Mouse (Mus musculus) stomach, embryonic 16.5 days (tissue): ENCODE measurements at regions not wholly inside any gene's neighbourhood (a gene's known extent, or its start where the extent isn't known, plus 50 kb on each side); places are given as distances from the start of the nearest gene placed in this dataset.

Experiments
- ATAC-seq: fragments of 200-750 bp; cut with Nextera tagmentation; 2 replicates; pipeline ENCODE4 v1.8.0; 2017; ENCODE audit warnings: moderate number of reproducible peaks, moderate TSS enrichment; ENCODE audit not compliant: insufficient read depth, low FRiP score
- H3K27ac ChIP-seq: fragments of 300-500 bp; sonication (generic); 2 replicates; pipeline ENCODE4 v1.5.1; 2014; ENCODE audit warnings: low read length
- H3K27me3 ChIP-seq: fragments of 300-500 bp; sonication (generic); 2 replicates; pipeline ENCODE4 v1.6.1; 2014; ENCODE audit warnings: low read length, control low read depth, mixed read lengths; ENCODE audit not compliant: control insufficient read depth, insufficient read depth
- H3K36me3 ChIP-seq: fragments of 300-500 bp; sonication (generic); 2 replicates; pipeline ENCODE4 v1.6.1; 2014; ENCODE audit warnings: low read length; ENCODE audit not compliant: control insufficient read depth, insufficient read depth
- H3K4me1 ChIP-seq: fragments of 300-500 bp; sonication (generic); 2 replicates; pipeline ENCODE4 v1.6.1; 2014; ENCODE audit warnings: low read length, control low read depth, mixed read lengths; ENCODE audit not compliant: control insufficient read depth, insufficient read depth
- H3K4me2 ChIP-seq: fragments of 300-500 bp; sonication (generic); 2 replicates; pipeline ENCODE4 v1.6.1; 2014; ENCODE audit warnings: low read depth, low read length, mixed read lengths
- H3K4me3 ChIP-seq: fragments of 300-500 bp; sonication (generic); replicated peaks from 2 replicates; pipeline ENCODE4 v1.5.1; 2014; ENCODE audit warnings: mild to moderate bottlenecking, low read length
- H3K9ac ChIP-seq: fragments of 300-500 bp; sonication (generic); 2 replicates; pipeline ENCODE4 v1.6.1; 2014; ENCODE audit warnings: low read length
- H3K9me3 ChIP-seq: fragments of 300-500 bp; sonication (generic); replicated peaks from 2 replicates; pipeline ENCODE4 v1.6.1; 2016; ENCODE audit warnings: low read length, control low read depth; ENCODE audit not compliant: control insufficient read depth
- WGBS: fragments of 180-500 bp; shearing (Covaris S2); extraction: QIAGEN DNeasy Blood & Tissue Kit; methylation state at CpG from one replicate; pipeline ENCODE4 v1.1.7; 2014; 5-methylcytosine and 5-hydroxymethylcytosine counted together

GRCm38 (mm10) chr4:47746498-47747190 is 272.2 kb downstream of the Sec61b start:
- no peak for ATAC-seq
- Histone ChIP-seq H3K9me3 (no peaks in the 10 kb centered on the region), H3K4me1 (no peaks in the 10 kb centered on the region), H3K9ac (no peak overlapping the region), H3K36me3 (no peaks in the 10 kb centered on the region), H3K4me3 (no peak overlapping the region), H3K4me2 (no peak overlapping the region), H3K27me3 (no peaks in the 10 kb centered on the region), H3K27ac (no peak overlapping the region)
- WGBS: 82% methylated on average over 8 of the region's 8 CpGs

- Histone ChIP-seq H3K4me3 (no peak overlapping the region), H3K9ac (no peak overlapping the region), H3K4me2 (no peak overlapping the region), H3K27ac (no peak overlapping the region), H3K9me3 (no peaks in the 10 kb centered on the region), H3K4me1 (no peaks in the 10 kb centered on the region), H3K36me3 (no peaks in the 10 kb centered on the region), H3K27me3 (no peaks in the 10 kb centered on the region)
- ATAC-seq: no peak
- 70% methylated on average over 6 of the region's 6 CpGs for WGBS
These were observed 272.6 kb upstream of the Nr4a3 start for GRCm38 (mm10) chr4:47772230-47772920.

- Histone ChIP-seq H3K9ac (no peak overlapping the region), H3K4me2 (no peak overlapping the region), H3K4me3 (no peak overlapping the region), H3K9me3 (no peaks in the 10 kb centered on the region), H3K36me3 (no peaks in the 10 kb centered on the region), H3K4me1 (no peaks in the 10 kb centered on the region), H3K27me3 (no peaks in the 10 kb centered on the region), H3K27ac (no peak overlapping the region)
- WGBS: 50% methylated on average over 5 of the region's 5 CpGs
- no peak for ATAC-seq
These were observed 270.3 kb upstream of the Nr4a3 start for GRCm38 (mm10) chr4:47774664-47775063.

DNA sequence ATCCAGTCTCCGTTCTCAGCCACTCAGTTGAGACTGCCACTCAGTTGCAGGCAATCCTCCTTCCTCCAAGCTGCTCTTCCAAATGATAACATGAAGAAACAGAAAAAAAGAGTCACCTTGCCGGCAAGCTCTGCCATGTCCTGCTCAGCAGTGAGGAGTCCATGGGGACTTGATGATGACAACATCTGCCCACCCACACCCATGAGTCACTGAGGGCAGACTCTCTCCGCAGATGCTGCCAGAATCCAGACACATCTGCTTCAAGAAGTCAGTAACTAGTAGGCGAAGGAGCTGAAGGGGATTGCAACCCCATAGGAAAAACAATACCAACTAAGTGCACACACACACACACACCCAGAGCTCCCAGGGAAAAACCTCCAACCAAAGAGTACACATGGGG is 263.9 kb upstream of the Nr4a3 start:
- Histone ChIP-seq H3K9me3 (no peaks in the 10 kb centered on the region), H3K9ac (no peak overlapping the region), H3K36me3 (no peaks in the 10 kb centered on the region), H3K27ac (no peak overlapping the region), H3K27me3 (no peaks in the 10 kb centered on the region), H3K4me2 (no peak overlapping the region), H3K4me1 (no peaks in the 10 kb centered on the region), H3K4me3 (no peak overlapping the region)
- WGBS: 85% methylated on average over 4 of the region's 4 CpGs
- ATAC-seq: no peak

GRCm38 (mm10) chr4:47796977-47797376 is 248.0 kb upstream of the Nr4a3 start:
- ATAC-seq: no peak
- Histone ChIP-seq H3K9me3 (no peaks in the 10 kb centered on the region), H3K27ac (no peak overlapping the region), H3K9ac (no peak overlapping the region), H3K4me2 (no peak overlapping the region), H3K27me3 (no peaks in the 10 kb centered on the region), H3K4me3 (no peak overlapping the region), H3K36me3 (no peaks in the 10 kb centered on the region), H3K4me1 (no peaks in the 10 kb centered on the region)
- WGBS: 72% methylated on average over 4 of the region's 4 CpGs

DNA sequence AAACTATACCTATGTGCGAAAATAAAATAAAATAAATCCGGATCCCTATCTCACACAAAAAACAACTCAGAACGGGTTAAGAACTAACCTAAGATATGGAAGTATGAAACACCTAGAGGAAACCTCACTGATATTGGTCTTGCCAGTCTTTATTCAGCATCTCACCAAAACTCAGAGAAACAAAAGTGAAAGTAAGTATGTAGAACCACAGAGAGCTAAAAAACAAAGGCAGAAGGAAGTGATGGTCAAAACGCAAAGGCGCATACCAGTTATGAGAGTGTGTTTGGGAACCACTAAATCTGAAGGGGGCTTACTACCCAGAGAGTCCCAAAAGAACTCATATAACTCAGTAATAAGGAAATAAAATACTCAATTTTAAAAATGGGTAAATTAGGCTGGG is 245.8 kb upstream of the Nr4a3 start:
- ATAC-seq: no peak
- Histone ChIP-seq H3K36me3 (no peaks in the 10 kb centered on the region), H3K27ac (no peak overlapping the region), H3K27me3 (no peaks in the 10 kb centered on the region), H3K9ac (no peak overlapping the region), H3K9me3 (no peaks in the 10 kb centered on the region), H3K4me1 (no peaks in the 10 kb centered on the region), H3K4me2 (no peak overlapping the region), H3K4me3 (no peak overlapping the region)
- WGBS: 87% methylated on average over 5 of the region's 5 CpGs

- 45% methylated on average over 3 of the region's 3 CpGs for WGBS
- Histone ChIP-seq H3K4me2 (no peak overlapping the region), H3K36me3 (no peaks in the 10 kb centered on the region), H3K9me3 (no peaks in the 10 kb centered on the region), H3K4me1 (no peaks in the 10 kb centered on the region), H3K27ac (no peak overlapping the region), H3K27me3 (no peaks in the 10 kb centered on the region), H3K4me3 (no peak overlapping the region), H3K9ac (no peak overlapping the region)
- no peak for ATAC-seq
These were observed 241.8 kb upstream of the Nr4a3 start for GRCm38 (mm10) chr4:47803111-47803510.

- Histone ChIP-seq H3K9ac (no peak overlapping the region), H3K4me2 (no peak overlapping the region), H3K27me3 (no peaks in the 10 kb centered on the region), H3K36me3 (no peaks in the 10 kb centered on the region), H3K9me3 (no peaks in the 10 kb centered on the region), H3K4me3 (no peak overlapping the region), H3K27ac (no peak overlapping the region), H3K4me1 (no peaks in the 10 kb centered on the region)
- WGBS: 26% methylated on average over 3 of the region's 3 CpGs
- no peak for ATAC-seq
These were observed 237.1 kb upstream of the Nr4a3 start for GRCm38 (mm10) chr4:47807877-47808276.

- no peak overlapping the region for H3K4me2 ChIP-seq
- no peak overlapping the region for H3K4me3 ChIP-seq
- H3K9ac ChIP-seq: no peak overlapping the region
- H3K27me3 ChIP-seq: no peaks in the 10 kb centered on the region
- H3K27ac ChIP-seq: no peak overlapping the region
- H3K9me3 ChIP-seq: no peaks in the 10 kb centered on the region
- WGBS: 55% methylated on average over 7 of the region's 7 CpGs
- no peaks in the 10 kb centered on the region for H3K36me3 ChIP-seq
- H3K4me1 ChIP-seq: no peaks in the 10 kb centered on the region
- no peak; the same call in 1 of the 2 replicates for ATAC-seq
These were observed 230.9 kb upstream of the Nr4a3 start for GRCm38 (mm10) chr4:47814030-47814429.
